Comparison of ENCODE assay signal across 8 mouse cellular contexts in the genomic region with DNA sequence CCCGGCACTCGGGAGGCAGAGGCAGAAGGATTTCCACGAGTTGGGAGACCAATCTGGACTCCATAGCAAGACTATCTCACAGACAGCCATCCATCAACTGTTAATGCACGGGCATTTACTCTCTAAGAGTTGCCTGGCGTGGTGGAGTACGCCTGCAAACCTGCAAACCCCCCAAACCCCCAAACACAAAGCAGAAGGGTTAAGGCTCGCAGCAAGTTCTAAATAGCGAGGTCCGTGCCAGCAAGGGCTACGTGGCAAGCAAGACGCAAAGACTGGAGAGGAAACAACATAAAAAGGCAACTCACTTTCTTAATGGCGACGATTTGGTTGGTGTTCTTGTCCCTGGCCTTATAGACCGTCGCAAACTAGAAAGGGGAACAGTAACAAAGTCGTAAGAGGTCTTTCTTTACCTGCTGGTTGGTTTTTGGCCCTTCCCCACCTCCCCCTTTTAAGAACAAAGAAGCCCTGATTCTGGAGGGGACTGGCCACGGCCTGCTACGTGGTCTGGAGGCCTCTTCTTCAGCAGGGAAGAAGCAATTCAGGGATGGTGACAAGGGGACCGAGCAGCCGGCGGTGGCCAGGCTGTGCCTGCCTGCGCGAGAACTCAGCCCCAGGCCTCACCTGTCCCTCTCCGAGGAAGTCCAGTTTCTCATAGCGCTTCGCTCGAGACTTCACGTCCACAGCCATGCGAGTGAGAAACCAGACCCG. TPM values are rescaled to one million over a fixed set of nuclear protein-coding genes. Genes with fewer than 3 reads are reported as not detected.
A peak's percentile ranks its signal among the peaks of the same experiment; 100 is the strongest.
DNase-seq lines count a peak whose midpoint lies in the region; ATAC-seq and TF ChIP-seq lines count a peak whose summit lies in the region.

No protein-coding gene starts in this region.

- no peaks in the 10 kb centered on the region for H3K9me3 ChIP-seq in E14TG2a.4 (ENCODE audit: low read length)
- H3K9me3 ChIP-seq in embryonic facial prominence, embryonic 12.5 days: no peaks in the 10 kb centered on the region
- H3K9me3 ChIP-seq in hindbrain, embryonic 12.5 days (replicated peaks): no peaks in the 10 kb centered on the region
- no peaks in the 10 kb centered on the region for H3K9me3 ChIP-seq in liver, embryonic 16.5 days (replicated peaks; ENCODE audit: control insufficient read depth, low read length)

- WGBS in embryonic facial prominence, embryonic 12.5 days: 1% methylated on average over 30 of the region's 30 CpGs
- 2% methylated on average over 30 of the region's 30 CpGs for WGBS in hindbrain, embryonic 12.5 days
- WGBS in liver, embryonic 16.5 days (ENCODE audit: insufficient replicate concordance): under 1% methylated on average over 30 of the region's 30 CpGs

- peak overlapping the region; percentile 61 for H3K4me2 ChIP-seq in embryonic facial prominence, embryonic 12.5 days (replicated peaks)
- H3K4me2 ChIP-seq in hindbrain, embryonic 12.5 days (replicated peaks): peak overlapping the region; percentile 69
- peak overlapping the region; percentile 77 for H3K4me2 ChIP-seq in liver, embryonic 16.5 days (ENCODE audit: low read depth, low read length)

- no peak for TF ChIP-seq CTCF in E14TG2a.4 (conservative IDR thresholded peaks at IDR 0.05; ENCODE audit: low read length)

- H3K27me3 ChIP-seq in E14TG2a.4 (ENCODE audit: insufficient read depth, low read length): no peaks in the 10 kb centered on the region
- no peaks in the 10 kb centered on the region for H3K27me3 ChIP-seq in embryonic facial prominence, embryonic 12.5 days
- no peaks in the 10 kb centered on the region for H3K27me3 ChIP-seq in hindbrain, embryonic 12.5 days
- H3K27me3 ChIP-seq in liver, embryonic 16.5 days (ENCODE audit: control insufficient read depth, insufficient read depth, low read depth, low read length): no peaks in the 10 kb centered on the region
- no peaks in the 10 kb centered on the region; the same call in 1 of the 2 replicates for H3K27me3 ChIP-seq in splenic B cell, adult 2 months (ENCODE audit: control insufficient read depth, insufficient read depth, low read length, poor library complexity, severe bottlenecking)

- no peak; the same call in 1 of the 2 replicates for ATAC-seq in embryonic facial prominence, embryonic 12.5 days (ENCODE audit: insufficient number of reproducible peaks, insufficient read depth, low FRiP score, low TSS enrichment)
- ATAC-seq in hindbrain, embryonic 12.5 days (ENCODE audit: low FRiP score): peak; percentile 91
- ATAC-seq in liver, embryonic 16.5 days (ENCODE audit: low read depth): peak; percentile 71

- peak overlapping the region; percentile 99 for H3K4me3 ChIP-seq in E14TG2a.4 (replicated peaks; ENCODE audit: low read length)
- H3K4me3 ChIP-seq in embryonic facial prominence, embryonic 12.5 days: peak overlapping the region; percentile 75
- peak overlapping the region; percentile 83 for H3K4me3 ChIP-seq in hindbrain, embryonic 12.5 days
- H3K4me3 ChIP-seq in liver, embryonic 16.5 days (ENCODE audit: low read depth, low read length): peak overlapping the region; percentile 74

- H3K9ac ChIP-seq in embryonic facial prominence, embryonic 12.5 days: peak overlapping the region; percentile 88
- H3K9ac ChIP-seq in hindbrain, embryonic 12.5 days: peak overlapping the region; percentile 87
- peak overlapping the region; percentile 74 for H3K9ac ChIP-seq in liver, embryonic 16.5 days (ENCODE audit: low read depth, low read length)

- peak; percentile 14 for DNase-seq in gastrocnemius, postnatal 10 days
- DNase-seq in gastrocnemius, postnatal 36 days: no peak
- peak; percentile 55 for DNase-seq in splenic B cell, adult 2 months (ENCODE audit: low read depth, low spot score)
- DNase-seq in gastrocnemius, adult 8-10 months (ENCODE audit: low spot score in 2 of 2): no peak

- intact Hi-C loops in gastrocnemius, postnatal 36 days (cut with DNase I): loop anchor here (10.0 kb wide), 1 partner anchor 626 kb away; a partner anchor contains a TSS

- peak overlapping the region; percentile 93 for H3K27ac ChIP-seq in embryonic facial prominence, embryonic 12.5 days
- peak overlapping the region; percentile 87 for H3K27ac ChIP-seq in hindbrain, embryonic 12.5 days
- peak overlapping the region; percentile 78 for H3K27ac ChIP-seq in liver, embryonic 16.5 days (ENCODE audit: low read length)

- peaks cover 40% of the 10 kb centered on the region for H3K4me1 ChIP-seq in E14TG2a.4 (replicated peaks; ENCODE audit: low read depth, low read length)
- peaks cover 13% of the 10 kb centered on the region for H3K4me1 ChIP-seq in embryonic facial prominence, embryonic 12.5 days
- H3K4me1 ChIP-seq in hindbrain, embryonic 12.5 days: peaks cover 14% of the 10 kb centered on the region
- H3K4me1 ChIP-seq in liver, embryonic 16.5 days (ENCODE audit: control insufficient read depth, low read depth, low read length): peaks cover 21% of the 10 kb centered on the region

- H3K36me3 ChIP-seq in E14TG2a.4 (ENCODE audit: insufficient read depth, low read length): peaks cover 40% of the 10 kb centered on the region
- peaks cover 24% of the 10 kb centered on the region for H3K36me3 ChIP-seq in embryonic facial prominence, embryonic 12.5 days
- peaks cover 22% of the 10 kb centered on the region for H3K36me3 ChIP-seq in hindbrain, embryonic 12.5 days
- H3K36me3 ChIP-seq in liver, embryonic 16.5 days (ENCODE audit: control insufficient read depth, insufficient read depth): peaks cover 9% of the 10 kb centered on the region
- 0 out of 2 replicates have a peak, but pooled peaks cover 2% of the 10 kb centered on the region for H3K36me3 ChIP-seq in splenic B cell, adult 2 months (ENCODE audit: control insufficient read depth, insufficient read depth, low read length, poor library complexity, severe bottlenecking)

RNA-seq across cellular contexts. Expression of a gene that starts 0.4 kb away (rescaled TPM):
- total RNA-seq in gastrocnemius, postnatal 10 days (2021): 10 to 100 TPM; 20.4 to 26.9 TPM
- 10 to 100 TPM in 1 of 2 experiments, 1 to 10 TPM in 1; 9.8 to 12.4 TPM for total RNA-seq in gastrocnemius, postnatal 36 days (2021)
- 97.7 and 101 TPM in 2 replicates for polyA plus RNA-seq in embryonic facial prominence, embryonic 12.5 days (2016; fragmentation: Nextera tagmentation; extraction: Ambion mirVana)
- 71.2 and 74.1 TPM in 2 replicates for polyA plus RNA-seq in hindbrain, embryonic 12.5 days (2016; fragmentation: Nextera tagmentation; extraction: Ambion mirVana)
- polyA plus RNA-seq in liver, embryonic 16.5 days (2015; fragmentation: Nextera tagmentation; extraction: Ambion mirVana): 28.7 and 31.4 TPM in 2 replicates
- 10 to 100 TPM in 3 of 4 experiments, 1 to 10 TPM in 1; 9.1 to 13.1 (median 11.8) TPM for total RNA-seq in gastrocnemius, adult 8-10 months (2022)

RNA-seq across cellular contexts. Expression of a gene that starts 14.2 kb away (rescaled TPM):
- total RNA-seq in gastrocnemius, postnatal 10 days (2021): 100 to 1,000 TPM; 123 to 131 TPM
- total RNA-seq in gastrocnemius, postnatal 36 days (2021): 100 to 1,000 TPM; 136 to 144 TPM
- 121 and 124 TPM in 2 replicates for polyA plus RNA-seq in embryonic facial prominence, embryonic 12.5 days (2016; fragmentation: Nextera tagmentation; extraction: Ambion mirVana)
- 111 and 118 TPM in 2 replicates for polyA plus RNA-seq in hindbrain, embryonic 12.5 days (2016; fragmentation: Nextera tagmentation; extraction: Ambion mirVana)
- 92.4 and 98.8 TPM in 2 replicates for polyA plus RNA-seq in liver, embryonic 16.5 days (2015; fragmentation: Nextera tagmentation; extraction: Ambion mirVana)
- total RNA-seq in gastrocnemius, adult 8-10 months (2022): 100 to 1,000 TPM; 111 to 125 (median 118) TPM

RNA-seq across cellular contexts. Expression of a gene that starts 45.4 kb away (rescaled TPM):
- 1 to 10 TPM; 2.3 to 3.3 TPM for total RNA-seq in gastrocnemius, postnatal 10 days (2021)
- total RNA-seq in gastrocnemius, postnatal 36 days (2021): under 1 TPM in 1 of 2 experiments, not detected in 1; 0.20 TPM
- polyA plus RNA-seq in embryonic facial prominence, embryonic 12.5 days (2016; fragmentation: Nextera tagmentation; extraction: Ambion mirVana): 44.3 and 50.3 TPM in 2 replicates
- 29.1 and 31.3 TPM in 2 replicates for polyA plus RNA-seq in hindbrain, embryonic 12.5 days (2016; fragmentation: Nextera tagmentation; extraction: Ambion mirVana)
- polyA plus RNA-seq in liver, embryonic 16.5 days (2015; fragmentation: Nextera tagmentation; extraction: Ambion mirVana): 24.0 and 24.2 TPM in 2 replicates
- not detected for total RNA-seq in gastrocnemius, adult 8-10 months (2022)

RNA-seq across cellular contexts. Expression of a gene that starts 56.1 kb away (rescaled TPM):
- total RNA-seq in gastrocnemius, postnatal 10 days (2021): 10 to 100 TPM; 10.4 to 13.0 TPM
- total RNA-seq in gastrocnemius, postnatal 36 days (2021): under 1 TPM; 0.64 to 0.66 TPM
- 253 and 272 TPM in 2 replicates for polyA plus RNA-seq in embryonic facial prominence, embryonic 12.5 days (2016; fragmentation: Nextera tagmentation; extraction: Ambion mirVana)
- 174 and 189 TPM in 2 replicates for polyA plus RNA-seq in hindbrain, embryonic 12.5 days (2016; fragmentation: Nextera tagmentation; extraction: Ambion mirVana)
- 186 and 211 TPM in 2 replicates for polyA plus RNA-seq in liver, embryonic 16.5 days (2015; fragmentation: Nextera tagmentation; extraction: Ambion mirVana)
- total RNA-seq in gastrocnemius, adult 8-10 months (2022): under 1 TPM in 1 of 4 experiments, not detected in 3; 0.25 TPM

Comparison
In these comparisons a context has a peak if more than half of its experiments do, and no peak if none do; other contexts are left out.
1. DNase-seq: peak in gastrocnemius, postnatal 10 days (single experiment) and splenic B cell, adult 2 months (single experiment); none in gastrocnemius, postnatal 36 days (0 of 2) and gastrocnemius, adult 8-10 months (0 of 2).
2. Peak in every context shown above with its lines, with median percentiles within 50 percentile points of each other: H3K4me3 ChIP-seq, H3K27ac ChIP-seq, H3K4me2 ChIP-seq and H3K9ac ChIP-seq.